Mouse (Mus musculus) stomach, postnatal 0 days (tissue): ENCODE results near the gene Rbm17. TPM values are rescaled to one million over a fixed set of nuclear protein-coding genes. Genes with fewer than 3 reads are reported as not detected.

Source experiments
- ATAC-seq: fragments of 200-750 bp; cut with Nextera tagmentation; 2 replicates; pipeline ENCODE4 v1.8.0; 2017; ENCODE audit not compliant: low FRiP score, low TSS enrichment
- DNase-seq: peaks from one replicate; pipeline ENCODE4 v3.0.0-alpha.2; 2016; ENCODE audit warnings: low spot score
- H3K27ac ChIP-seq: fragments of 300-500 bp; sonication (generic); replicated peaks from 2 replicates; pipeline ENCODE4 v1.5.1; 2014; ENCODE audit warnings: mild to moderate bottlenecking, control low read depth
- H3K27me3 ChIP-seq: fragments of 300-500 bp; sonication (generic); 2 replicates; pipeline ENCODE4 v1.6.1; 2014; ENCODE audit warnings: low read length; ENCODE audit not compliant: control insufficient read depth, insufficient read depth
- H3K36me3 ChIP-seq: fragments of 300-500 bp; sonication (generic); 2 replicates; pipeline ENCODE4 v1.6.1; 2014; ENCODE audit warnings: low read length, mixed read lengths; ENCODE audit not compliant: control insufficient read depth, insufficient read depth
- H3K4me1 ChIP-seq: fragments of 300-500 bp; sonication (generic); replicated peaks from 2 replicates; pipeline ENCODE4 v1.6.1; 2014; ENCODE audit warnings: antibody characterized with exemption; ENCODE audit not compliant: control insufficient read depth, insufficient read depth
- H3K4me2 ChIP-seq: fragments of 300-500 bp; sonication (generic); replicated peaks from 2 replicates; pipeline ENCODE4 v1.6.1; 2014; ENCODE audit warnings: low read depth, mild to moderate bottlenecking, control low read depth, moderate library complexity
- H3K4me3 ChIP-seq: fragments of 300-500 bp; sonication (generic); 2 replicates; pipeline ENCODE4 v1.5.1; 2014; ENCODE audit warnings: low read depth, low read length, control low read depth
- H3K9ac ChIP-seq: fragments of 300-500 bp; sonication (generic); 2 replicates; pipeline ENCODE4 v1.6.1; 2014; ENCODE audit warnings: mild to moderate bottlenecking, low read length, control low read depth, mixed read lengths
- H3K9me3 ChIP-seq: fragments of 300-500 bp; sonication (generic); 2 replicates; pipeline ENCODE4 v1.6.1; 2016; ENCODE audit warnings: low read length; ENCODE audit not compliant: control insufficient read depth
- CTCF ChIP-seq: IDR thresholded peaks from 2 replicates; pipeline ENCODE4 v1.5.1; 2016; ENCODE audit warnings: antibody characterized with exemption, low read depth, mild to moderate bottlenecking, moderate library complexity
- EP300 ChIP-seq: optimal IDR thresholded peaks from 2 replicates; pipeline ENCODE3; 2016; ENCODE audit warnings: antibody characterized with exemption
- WGBS: fragments of 180-500 bp; shearing (Covaris S2); extraction: QIAGEN DNeasy Blood & Tissue Kit; methylation state at CpG from one replicate; pipeline ENCODE4 v1.1.7; 2014; 5-methylcytosine and 5-hydroxymethylcytosine counted together
- polyA plus RNA-seq: library from polyadenylated mRNA; unstranded; fragments of >200 nt; fragmentation: Nextera tagmentation; extraction: Ambion mirVana; gene quantifications from 2 replicates; pipeline ENCODE4 v1.2.1, GENCODE M21; 2015

Gene Rbm17
- polyA plus RNA-seq, 1 experiment from 2014 or later: 62.2 TPM

- TF ChIP-seq CTCF: no peak
- no peak for TF ChIP-seq EP300
- WGBS: 82% methylated on average over 1 of the region's 1 CpGs
- H3K4me1 ChIP-seq: no peaks in the 10 kb centered on the region
- no peak overlapping the region for H3K9ac ChIP-seq
- no peaks in the 10 kb centered on the region for H3K9me3 ChIP-seq
- no peak overlapping the region for H3K4me2 ChIP-seq
- no peak overlapping the region for H3K4me3 ChIP-seq
- DNase-seq (no peak), ATAC-seq (no peak)
- H3K27ac ChIP-seq: no peak overlapping the region
- H3K27me3 ChIP-seq: no peaks in the 10 kb centered on the region
- no peaks in the 10 kb centered on the region for H3K36me3 ChIP-seq
Observed at GRCm38 (mm10) chr2:11644057-11644456, 40.1 kb upstream of the Rbm17 start.

- WGBS: 85% methylated on average over 3 of the region's 3 CpGs
Observed at GRCm38 (mm10) chr2:11642451-11642941, 38.5 kb upstream of the Rbm17 start, which contains the start of gene Il2ra. Il2ra (plus strand) TSS chr2:11642807.

GRCm38 (mm10) chr2:11637115-11637514 is 33.2 kb upstream of the Rbm17 start:
- no peaks in the 10 kb centered on the region for H3K36me3 ChIP-seq
- WGBS: 50% methylated on average over 1 of the region's 1 CpGs
- no peaks in the 10 kb centered on the region for H3K4me1 ChIP-seq
- H3K4me2 ChIP-seq: no peak overlapping the region
- H3K9me3 ChIP-seq: no peaks in the 10 kb centered on the region
- ATAC-seq (no peak), DNase-seq (no peak)
- H3K9ac ChIP-seq: no peak overlapping the region
- H3K27ac ChIP-seq: no peak overlapping the region
- no peak overlapping the region for H3K4me3 ChIP-seq
- no peaks in the 10 kb centered on the region for H3K27me3 ChIP-seq
- TF ChIP-seq EP300 (no peak), CTCF (no peak)

More at GRCm38 (mm10) chr2:11642451-11642941, 38.5 kb upstream of the Rbm17 start, which contains the start of gene Il2ra:
- Histone ChIP-seq H3K4me3 (no peak within 1 kb of the TSS), H3K27me3 (no peaks in the 10 kb centered on the region), H3K9me3 (no peaks in the 10 kb centered on the region), H3K4me1 (no peaks in the 10 kb centered on the region), H3K36me3 (no peaks in the 10 kb centered on the region), H3K27ac (no peak within 1 kb of the TSS), H3K9ac (no peak within 1 kb of the TSS), H3K4me2 (no peak within 1 kb of the TSS)
- ATAC-seq (no peak), DNase-seq (no peak)
- TF ChIP-seq EP300: no peak
- no peak for TF ChIP-seq CTCF

DNA sequence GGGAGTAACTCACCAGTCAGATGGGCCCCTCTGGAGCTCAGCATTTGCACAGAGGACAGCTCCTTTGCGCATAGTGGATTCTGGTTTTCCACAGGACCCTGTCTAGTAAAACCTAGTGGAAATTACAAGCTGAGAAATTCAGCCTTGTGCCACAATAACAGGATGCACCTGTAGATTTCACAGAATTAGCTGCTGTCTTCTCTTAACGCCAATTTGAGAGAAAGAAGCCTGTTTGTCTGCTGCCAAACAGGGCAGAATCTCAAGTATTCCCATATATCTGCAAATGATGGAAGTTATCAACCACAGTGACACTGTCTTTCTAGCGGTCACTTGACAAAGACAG is 32.2 kb upstream of the Rbm17 start:
- H3K4me3 ChIP-seq: no peak overlapping the region
- H3K4me2 ChIP-seq: no peak overlapping the region
- H3K4me1 ChIP-seq: no peaks in the 10 kb centered on the region
- no peak for DNase-seq
- no peak overlapping the region for H3K27ac ChIP-seq
- H3K9ac ChIP-seq: no peak overlapping the region
- 80% methylated on average over 3 of the region's 3 CpGs for WGBS
- H3K27me3 ChIP-seq: no peaks in the 10 kb centered on the region
- H3K36me3 ChIP-seq: no peaks in the 10 kb centered on the region
- TF ChIP-seq CTCF: no peak
- TF ChIP-seq EP300: no peak
- no peaks in the 10 kb centered on the region for H3K9me3 ChIP-seq
- ATAC-seq: no peak

- Histone ChIP-seq H3K27me3 (no peaks in the 10 kb centered on the region), H3K4me2 (no peak overlapping the region), H3K27ac (no peak overlapping the region), H3K4me3 (no peak overlapping the region), H3K9me3 (no peaks in the 10 kb centered on the region), H3K4me1 (no peaks in the 10 kb centered on the region), H3K36me3 (no peaks in the 10 kb centered on the region), H3K9ac (no peak overlapping the region)
- TF ChIP-seq CTCF: no peak
- TF ChIP-seq EP300: no peak
- WGBS: 96% methylated on average over 5 of the region's 5 CpGs
- DNase-seq (no peak), ATAC-seq (no peak)
Observed at GRCm38 (mm10) chr2:11635471-11636137, 31.7 kb upstream of the Rbm17 start.

- no peaks in the 10 kb centered on the region for H3K27me3 ChIP-seq
- 78% methylated on average over 6 of the region's 6 CpGs for WGBS
- no peaks in the 10 kb centered on the region for H3K4me1 ChIP-seq
- no peak for ATAC-seq
- H3K4me2 ChIP-seq: no peak overlapping the region
- no peaks in the 10 kb centered on the region for H3K36me3 ChIP-seq
- DNase-seq: no peak
- H3K9ac ChIP-seq: no peak overlapping the region
- TF ChIP-seq EP300 (no peak), CTCF (no peak)
- no peak overlapping the region for H3K4me3 ChIP-seq
- no peaks in the 10 kb centered on the region for H3K9me3 ChIP-seq
- no peak overlapping the region for H3K27ac ChIP-seq
Observed at GRCm38 (mm10) chr2:11635035-11635434, 31.1 kb upstream of the Rbm17 start.
